Mouse (Mus musculus): ENCODE results near the gene 3110021N24Rik. TPM values are rescaled to one million over a fixed set of nuclear protein-coding genes. Genes with fewer than 3 reads are reported as not detected.
"Not testable (repeated sequence)": the region's sequence is repeated elsewhere in the genome, so short reads cannot be mapped to it uniquely, and the experiment has no call there.

3110021N24Rik gene
- polyA plus RNA-seq (2012; rRNA removed), result 0.48 and 0.51 TPM in 2 replicates

DNA sequence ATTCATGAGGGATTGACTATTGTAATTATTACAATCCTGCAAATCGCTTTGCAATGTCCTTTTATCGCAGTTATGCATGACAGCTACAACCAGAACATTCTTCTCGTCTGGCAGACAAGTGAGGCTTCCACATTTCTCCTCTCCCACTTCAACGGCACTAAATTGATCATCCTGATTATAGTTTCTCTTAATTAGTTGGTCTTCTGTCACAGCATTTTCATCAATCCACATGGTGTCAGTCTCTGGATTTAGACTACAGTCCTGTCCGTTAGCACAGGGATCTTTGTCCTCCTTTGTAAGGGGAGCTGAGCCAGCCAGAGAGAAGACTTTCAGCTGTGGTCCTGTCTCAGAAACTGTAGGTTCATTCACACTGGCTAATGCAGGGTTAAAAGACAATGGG is at the start of gene 3110021N24Rik:
TSS of gene 3110021N24Rik (plus strand) at position 301 of the 400 bp plus-strand sequence.
- no peak within 1 kb of the TSS for H3K27ac ChIP-seq (ENCODE audit: insufficient read depth, low read length)
- TF ChIP-seq CTCF (IDR thresholded peaks at IDR 0.05; ENCODE audit: extremely low read depth, insufficient read depth, low read length), result no peak
- TF ChIP-seq POLR2A (IDR thresholded peaks at IDR 0.05; ENCODE audit: extremely low read depth, insufficient read depth, low read length), result no peak
- H3K4me1 ChIP-seq (ENCODE audit: control insufficient read depth, insufficient read depth, low read length), result no peaks in the 10 kb centered on the region; the same call in 1 of the 2 replicates
- no peak within 1 kb of the TSS for H3K4me3 ChIP-seq (ENCODE audit: insufficient read depth, low read length)

DNA sequence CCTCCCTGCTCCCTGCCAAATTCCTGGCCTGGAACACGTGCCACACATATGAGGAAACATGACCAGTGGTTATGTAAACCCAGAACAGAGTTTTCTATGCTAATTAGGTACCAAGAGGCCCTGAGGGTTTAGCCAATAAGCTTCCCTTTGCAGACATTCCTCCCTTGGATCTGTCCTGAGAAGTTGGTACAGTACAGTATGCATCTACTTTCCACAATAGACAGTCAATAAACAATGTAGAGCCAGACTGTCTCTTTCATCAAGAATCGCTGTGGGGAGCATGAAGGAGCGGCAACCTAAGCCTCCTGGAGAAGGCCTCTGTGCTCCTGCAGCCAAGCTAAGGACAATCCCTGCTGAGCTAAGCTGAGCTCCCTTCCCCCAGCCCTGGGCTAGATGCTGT is 33.3 kb upstream of the 3110021N24Rik start:
- TF ChIP-seq POLR2A (IDR thresholded peaks at IDR 0.05; ENCODE audit: extremely low read depth, insufficient read depth, low read length) (no peak), CTCF (IDR thresholded peaks at IDR 0.05; ENCODE audit: extremely low read depth, insufficient read depth, low read length) (no peak)
- H3K4me3 ChIP-seq (ENCODE audit: insufficient read depth, low read length), result no peak overlapping the region
- no peak overlapping the region for H3K27ac ChIP-seq (ENCODE audit: insufficient read depth, low read length)
- H3K4me1 ChIP-seq (ENCODE audit: control insufficient read depth, insufficient read depth, low read length), result no peaks in the 10 kb centered on the region

DNA sequence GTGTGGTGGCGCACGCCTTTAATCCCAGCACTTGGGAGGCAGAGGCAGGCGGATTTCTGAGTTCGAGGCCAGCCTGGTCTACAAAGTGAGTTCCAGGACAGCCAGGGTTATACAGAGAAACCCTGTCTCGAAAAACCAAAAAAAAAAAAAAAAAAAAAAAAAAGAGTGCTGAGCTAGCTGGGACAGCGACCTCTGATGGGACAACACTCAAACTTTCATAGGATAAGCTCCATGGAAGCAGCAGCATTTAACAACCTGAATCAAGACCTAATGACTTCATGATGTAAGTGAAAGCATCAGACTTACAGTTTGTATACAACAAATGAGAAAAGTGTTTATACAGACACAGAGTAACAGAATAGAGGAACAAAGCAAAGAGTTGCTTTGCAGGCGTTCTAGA is 32.4 kb upstream of the 3110021N24Rik start:
- H3K4me3 ChIP-seq (ENCODE audit: insufficient read depth, low read length); H3K27ac ChIP-seq (ENCODE audit: insufficient read depth, low read length); H3K4me1 ChIP-seq (ENCODE audit: control insufficient read depth, insufficient read depth, low read length): not testable (repeated sequence)

DNA sequence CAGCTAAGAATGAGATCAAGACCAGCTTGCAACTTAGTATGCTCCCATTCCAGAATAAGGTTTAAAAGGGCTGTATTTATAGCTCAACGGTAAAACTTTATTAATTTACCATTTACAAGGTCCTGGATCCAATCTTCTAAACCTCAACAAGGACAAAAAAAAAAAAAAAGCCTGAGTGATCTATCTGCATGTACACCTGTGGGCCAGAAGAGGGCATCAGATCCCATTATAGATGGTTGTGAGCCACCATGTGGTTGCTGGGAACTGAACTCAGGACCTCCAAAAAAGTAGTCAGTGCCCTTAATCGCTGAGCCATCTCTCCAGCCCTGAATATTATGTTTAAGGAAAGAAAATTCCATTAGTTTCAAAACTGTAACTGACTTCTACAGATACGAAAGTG is 29.0 kb upstream of the 3110021N24Rik start:
- no peak overlapping the region for H3K27ac ChIP-seq (ENCODE audit: insufficient read depth, low read length)
- no peak overlapping the region for H3K4me3 ChIP-seq (ENCODE audit: insufficient read depth, low read length)
- TF ChIP-seq POLR2A (IDR thresholded peaks at IDR 0.05; ENCODE audit: extremely low read depth, insufficient read depth, low read length) (no peak), CTCF (IDR thresholded peaks at IDR 0.05; ENCODE audit: extremely low read depth, insufficient read depth, low read length) (no peak)
- H3K4me1 ChIP-seq (ENCODE audit: control insufficient read depth, insufficient read depth, low read length), result no peaks in the 10 kb centered on the region

DNA sequence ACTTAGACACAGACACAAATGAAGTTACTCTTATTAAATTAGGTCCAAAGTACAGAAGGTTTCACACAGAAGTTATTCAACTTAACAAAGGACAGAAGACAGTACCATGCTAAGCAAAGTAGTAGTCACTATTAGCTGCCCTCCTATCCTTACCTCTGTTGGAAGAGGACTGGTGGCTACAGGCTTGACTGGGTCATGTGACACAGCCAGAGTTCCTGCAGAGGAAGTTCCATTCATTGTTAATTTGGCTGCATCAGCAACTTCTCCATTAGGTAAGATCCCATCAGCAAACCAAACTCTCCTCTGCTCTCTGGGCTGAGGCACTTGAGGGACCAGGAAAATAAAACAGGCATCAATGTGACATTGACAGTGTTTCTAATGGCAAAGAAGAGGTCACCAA is 28.0 kb upstream of the 3110021N24Rik start:
- no peak overlapping the region for H3K4me3 ChIP-seq (ENCODE audit: insufficient read depth, low read length)
- no peak for TF ChIP-seq POLR2A (IDR thresholded peaks at IDR 0.05; ENCODE audit: extremely low read depth, insufficient read depth, low read length)
- TF ChIP-seq CTCF (IDR thresholded peaks at IDR 0.05; ENCODE audit: extremely low read depth, insufficient read depth, low read length), result no peak

DNA sequence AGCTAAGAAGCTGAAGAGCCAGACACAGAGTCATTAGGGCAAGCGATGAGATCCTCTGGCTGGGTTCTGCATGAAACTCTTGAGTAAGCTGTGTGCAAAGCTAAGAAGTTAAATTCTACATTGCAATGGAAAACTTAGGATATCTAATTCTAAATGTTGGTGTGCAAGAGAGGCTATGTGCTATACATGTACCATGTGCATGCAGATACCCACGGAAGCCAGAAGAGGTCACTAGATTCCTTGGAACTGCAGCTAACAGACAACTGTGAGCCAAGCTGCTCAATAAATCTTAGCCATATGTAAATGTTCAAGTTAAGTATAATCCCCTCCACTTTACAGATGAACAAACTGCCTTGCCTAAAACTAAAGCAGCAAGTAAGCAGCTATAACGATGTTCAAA is 22.5 kb upstream of the 3110021N24Rik start:
- Histone ChIP-seq H3K4me1 (ENCODE audit: control insufficient read depth, insufficient read depth, low read length) (no peaks in the 10 kb centered on the region), H3K4me3 (ENCODE audit: insufficient read depth, low read length) (no peak overlapping the region), H3K27ac (ENCODE audit: insufficient read depth, low read length) (no peak overlapping the region)
- TF ChIP-seq CTCF (IDR thresholded peaks at IDR 0.05; ENCODE audit: extremely low read depth, insufficient read depth, low read length) (peak; percentile 53), POLR2A (IDR thresholded peaks at IDR 0.05; ENCODE audit: extremely low read depth, insufficient read depth, low read length) (no peak)

More for the DNA sequence above, 28.0 kb upstream of the 3110021N24Rik start:
- no peaks in the 10 kb centered on the region for H3K4me1 ChIP-seq (ENCODE audit: control insufficient read depth, insufficient read depth, low read length)
- H3K27ac ChIP-seq (ENCODE audit: insufficient read depth, low read length), result no peak overlapping the region

DNA sequence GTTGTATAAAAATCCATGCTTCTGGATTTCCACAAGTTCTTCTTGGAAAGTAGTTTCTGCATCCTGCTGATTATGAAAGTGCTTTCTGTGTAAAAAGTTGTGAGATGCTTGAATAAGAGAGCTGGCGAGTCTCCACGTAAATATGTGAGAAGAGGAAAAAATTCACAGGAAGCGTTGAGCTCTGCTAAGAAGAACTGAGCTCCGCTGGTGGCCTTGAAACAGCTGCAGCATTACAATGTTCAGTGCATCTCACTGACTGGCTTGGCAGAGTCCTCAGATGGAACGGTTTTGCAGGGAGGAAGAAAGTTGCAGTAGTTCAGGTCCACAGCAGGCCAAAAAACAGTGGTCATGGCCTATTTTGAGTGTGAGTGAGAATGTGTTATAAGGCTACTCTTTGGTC is 11.2 kb upstream of the 3110021N24Rik start:
- Histone ChIP-seq H3K27ac (ENCODE audit: insufficient read depth, low read length) (no peak overlapping the region), H3K4me3 (ENCODE audit: insufficient read depth, low read length) (no peak overlapping the region), H3K4me1 (ENCODE audit: control insufficient read depth, insufficient read depth, low read length) (no peaks in the 10 kb centered on the region)
- no peak for TF ChIP-seq POLR2A (IDR thresholded peaks at IDR 0.05; ENCODE audit: extremely low read depth, insufficient read depth, low read length)
- no peak for TF ChIP-seq CTCF (IDR thresholded peaks at IDR 0.05; ENCODE audit: extremely low read depth, insufficient read depth, low read length)

DNA sequence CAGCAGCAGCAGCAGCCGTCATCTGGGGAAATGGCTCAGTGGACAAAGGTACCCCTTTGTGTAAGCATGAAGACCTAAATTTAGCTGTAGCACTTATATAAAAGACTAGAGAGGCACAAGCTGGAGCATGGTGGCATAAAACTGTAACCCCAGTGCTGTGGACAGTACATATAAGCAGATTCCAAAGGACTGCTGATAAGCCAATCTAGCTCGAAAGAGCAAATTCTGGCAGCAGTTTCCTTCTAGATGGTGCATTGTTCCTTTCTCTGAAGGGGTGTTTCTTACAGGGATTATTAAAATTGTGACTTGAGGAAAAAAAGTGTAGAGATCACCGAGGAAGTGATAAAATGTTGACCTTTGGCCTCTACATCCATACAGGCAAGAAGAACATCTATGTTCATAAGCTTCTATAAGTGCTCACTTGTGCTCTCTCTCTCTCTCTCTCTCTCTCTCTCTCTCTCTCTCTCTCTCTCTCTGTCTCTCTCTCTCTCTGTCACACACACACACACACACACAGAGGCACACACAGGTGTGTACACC is 1.9 kb downstream of the 3110021N24Rik start:
- no peak for TF ChIP-seq POLR2A (IDR thresholded peaks at IDR 0.05; ENCODE audit: extremely low read depth, insufficient read depth, low read length)
- no peak for TF ChIP-seq CTCF (IDR thresholded peaks at IDR 0.05; ENCODE audit: extremely low read depth, insufficient read depth, low read length)
- H3K4me3 ChIP-seq (ENCODE audit: insufficient read depth, low read length), result no peak overlapping the region

DNA sequence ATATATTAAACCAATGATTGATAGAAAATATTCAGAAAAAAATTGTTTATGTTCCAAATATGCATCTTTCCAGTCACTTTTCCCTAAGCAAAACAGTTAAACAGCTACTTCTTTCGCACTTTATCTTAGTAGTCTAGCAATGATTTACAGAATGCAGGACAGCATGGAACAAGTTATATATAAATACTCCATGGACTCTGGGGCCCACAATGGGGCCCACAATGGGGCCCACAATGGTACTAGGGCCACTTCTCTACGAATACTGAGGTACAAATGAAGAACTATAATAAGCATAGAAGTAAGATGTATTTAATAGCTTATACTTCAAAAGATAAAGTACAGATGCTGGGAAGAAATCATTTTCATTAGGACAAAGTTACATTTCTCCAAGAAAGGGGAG is 4.7 kb downstream of the 3110021N24Rik start:
- H3K4me1 ChIP-seq (ENCODE audit: control insufficient read depth, insufficient read depth, low read length), result no peaks in the 10 kb centered on the region
- no peak overlapping the region for H3K4me3 ChIP-seq (ENCODE audit: insufficient read depth, low read length)
- TF ChIP-seq CTCF (IDR thresholded peaks at IDR 0.05; ENCODE audit: extremely low read depth, insufficient read depth, low read length) (no peak), POLR2A (IDR thresholded peaks at IDR 0.05; ENCODE audit: extremely low read depth, insufficient read depth, low read length) (no peak)
- H3K27ac ChIP-seq (ENCODE audit: insufficient read depth, low read length), result no peak overlapping the region

More for the DNA sequence above, 1.9 kb downstream of the 3110021N24Rik start:
- Histone ChIP-seq H3K27ac (ENCODE audit: insufficient read depth, low read length) (no peak overlapping the region), H3K4me1 (ENCODE audit: control insufficient read depth, insufficient read depth, low read length) (no peaks in the 10 kb centered on the region; the same call in 1 of the 2 replicates)

DNA sequence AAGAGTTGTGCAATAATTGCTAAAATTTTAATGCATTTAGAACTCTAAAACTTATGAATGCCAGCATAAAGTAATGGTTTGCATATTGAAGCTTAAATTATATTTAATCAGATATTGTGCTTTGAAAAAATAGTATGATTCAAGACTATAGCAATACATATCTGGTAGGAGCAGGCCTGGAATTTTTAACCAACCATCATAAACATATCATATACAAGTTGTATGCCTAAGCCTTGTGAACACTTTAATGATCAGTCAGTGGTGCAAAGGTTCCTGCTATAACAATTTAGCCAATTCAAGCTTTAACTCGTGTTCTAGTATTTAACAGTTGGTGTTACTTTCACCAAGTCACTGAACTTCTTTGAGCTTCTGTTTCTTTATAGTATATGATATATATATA is 11.0 kb downstream of the 3110021N24Rik start:
- Histone ChIP-seq H3K27ac (ENCODE audit: insufficient read depth, low read length) (no peak overlapping the region), H3K4me1 (ENCODE audit: control insufficient read depth, insufficient read depth, low read length) (no peaks in the 10 kb centered on the region), H3K4me3 (ENCODE audit: insufficient read depth, low read length) (no peak overlapping the region)
- TF ChIP-seq POLR2A (IDR thresholded peaks at IDR 0.05; ENCODE audit: extremely low read depth, insufficient read depth, low read length) (no peak), CTCF (IDR thresholded peaks at IDR 0.05; ENCODE audit: extremely low read depth, insufficient read depth, low read length) (no peak)

All from cortical plate, adult 2 months (tissue).